Mouse (Mus musculus) forebrain, embryonic 15.5 days (tissue): ENCODE measurements around the gene Olfr625-ps1. TPM values are rescaled to one million over a fixed set of nuclear protein-coding genes. Genes with fewer than 3 reads are reported as not detected.
"Not testable (repeated sequence)": the region's sequence is repeated elsewhere in the genome, so short reads cannot be mapped to it uniquely, and the experiment has no call there.

Source experiments
- ATAC-seq: fragments of 200-750 bp; cut with Nextera tagmentation; replicated peaks from 2 replicates; pipeline ENCODE4 v1.8.0; 2017; ENCODE audit warnings: mild to moderate bottlenecking, moderate TSS enrichment, moderate library complexity
- H3K27ac ChIP-seq: fragments of 300-500 bp; sonication (generic); replicated peaks from 2 replicates; pipeline ENCODE4 v1.5.1; 2015; ENCODE audit warnings: mild to moderate bottlenecking, inconsistent platforms
- H3K27me3 ChIP-seq: fragments of 300-500 bp; sonication (generic); 2 replicates; pipeline ENCODE4 v1.6.1; 2015; ENCODE audit warnings: inconsistent platforms
- H3K36me3 ChIP-seq: fragments of 300-500 bp; sonication (generic); 2 replicates; pipeline ENCODE4 v1.6.1; 2015; ENCODE audit warnings: mild to moderate bottlenecking, inconsistent platforms
- H3K4me1 ChIP-seq: fragments of 300-500 bp; sonication (generic); 2 replicates; pipeline ENCODE4 v1.6.1; 2015; ENCODE audit warnings: inconsistent platforms
- H3K4me2 ChIP-seq: fragments of 300-500 bp; sonication (generic); replicated peaks from 2 replicates; pipeline ENCODE4 v1.6.1; 2015; ENCODE audit warnings: mild to moderate bottlenecking, inconsistent platforms
- H3K4me3 ChIP-seq: fragments of 300-500 bp; sonication (generic); 2 replicates; pipeline ENCODE4 v1.5.1; 2015; ENCODE audit warnings: mild to moderate bottlenecking, inconsistent platforms
- H3K9ac ChIP-seq: fragments of 300-500 bp; sonication (generic); replicated peaks from 2 replicates; pipeline ENCODE4 v1.6.1; 2015; ENCODE audit warnings: mild to moderate bottlenecking, inconsistent platforms
- H3K9me3 ChIP-seq: fragments of 300-500 bp; sonication (generic); 2 replicates; pipeline ENCODE4 v1.6.1; 2016; ENCODE audit warnings: inconsistent platforms
- WGBS: fragments of 180-500 bp; shearing (Covaris S2); methylation state at CpG from one replicate; pipeline ENCODE4 v1.1.7; 2015; ENCODE audit warnings: mixed read lengths; 5-methylcytosine and 5-hydroxymethylcytosine counted together
- polyA plus RNA-seq: library from polyadenylated mRNA; unstranded; fragments of >200 nt; fragmentation: Nextera tagmentation; extraction: Ambion mirVana; gene quantifications from 2 replicates; pipeline ENCODE4 v1.2.1, GENCODE M21; 2015

The Olfr625-ps1 gene
- polyA plus RNA-seq = not detected in 2 replicates

DNA sequence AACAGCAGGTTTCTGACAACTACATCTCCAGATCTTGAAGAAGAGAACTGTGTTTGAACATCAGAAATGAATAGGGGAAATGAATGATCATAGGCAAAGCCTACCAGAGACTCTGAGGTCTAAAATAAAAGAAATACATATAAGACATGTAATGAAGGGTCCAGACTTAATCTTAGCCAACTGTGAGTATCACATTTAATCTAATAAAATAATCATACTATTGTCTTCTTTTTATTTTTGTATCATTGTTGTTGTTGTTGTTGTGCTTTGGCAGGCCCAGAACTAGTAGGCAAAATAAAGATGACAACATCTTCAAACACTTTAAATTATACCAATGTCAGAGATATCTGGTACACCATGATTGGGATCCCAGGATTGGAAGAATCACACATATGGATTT, at the start of gene Olfr625-ps1:
Olfr625-ps1 (plus strand) TSS at position 301 of the 400 bp plus-strand sequence.
- Histone ChIP-seq H3K27me3 (no peaks in the 10 kb centered on the region), H3K4me3 (no peak within 1 kb of the TSS), H3K4me1 (no peaks in the 10 kb centered on the region), H3K9me3 (no peaks in the 10 kb centered on the region), H3K27ac (no peak within 1 kb of the TSS), H3K9ac (no peak within 1 kb of the TSS), H3K4me2 (no peak within 1 kb of the TSS), H3K36me3 (no peaks in the 10 kb centered on the region)
- no peak for ATAC-seq

DNA sequence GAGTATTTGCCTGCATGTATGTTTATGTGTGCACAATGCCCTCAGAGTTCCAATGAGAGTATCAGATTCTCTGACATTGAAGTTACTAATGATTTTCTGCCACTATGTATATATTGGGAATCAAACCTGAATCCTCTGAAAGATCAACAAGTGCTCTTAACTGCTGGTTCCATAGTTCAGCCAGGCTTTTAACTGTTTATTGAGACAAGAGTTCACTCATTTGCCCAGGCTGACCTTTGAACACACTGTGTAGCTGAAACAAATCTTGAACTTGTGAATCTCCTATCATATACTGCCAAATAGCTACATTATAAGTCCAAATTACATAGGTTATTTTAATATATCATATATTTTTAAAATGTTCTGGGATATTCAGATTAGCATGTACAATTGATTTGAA, 45.7 kb upstream of the Olfr625-ps1 start:
- H3K4me2 ChIP-seq = no peak overlapping the region
- no peaks in the 10 kb centered on the region for H3K27me3 ChIP-seq
- no peak overlapping the region for H3K9ac ChIP-seq
- no peak for ATAC-seq
- H3K27ac ChIP-seq = no peak overlapping the region
- no peaks in the 10 kb centered on the region for H3K36me3 ChIP-seq
- no peaks in the 10 kb centered on the region for H3K4me1 ChIP-seq
- no peaks in the 10 kb centered on the region for H3K9me3 ChIP-seq
- H3K4me3 ChIP-seq = no peak overlapping the region

DNA sequence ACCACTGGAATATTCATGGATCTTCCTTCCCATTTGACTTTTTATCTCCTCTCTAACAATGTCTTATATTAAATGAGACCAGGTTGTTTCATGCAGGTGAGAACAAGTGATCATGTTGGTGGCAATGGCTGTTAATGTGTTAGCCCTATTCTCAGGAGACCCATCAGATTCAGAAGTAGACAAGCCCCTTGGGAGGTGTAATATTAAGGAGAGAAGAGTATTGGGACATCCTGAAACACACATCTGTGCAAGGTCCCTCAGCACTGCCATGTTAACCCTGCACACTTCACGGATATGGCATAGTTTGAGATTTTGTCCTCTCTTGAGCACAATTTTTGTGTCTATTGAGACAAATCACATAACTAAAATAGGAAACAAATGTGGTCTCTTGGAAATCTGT, 39.9 kb upstream of the Olfr625-ps1 start, which contains the start of gene Olfr622:
Olfr622 (minus strand) TSS at position 101 of the 400 bp plus-strand sequence.
- Histone ChIP-seq H3K27ac (no peak within 1 kb of the TSS), H3K4me3 (no peak within 1 kb of the TSS), H3K4me2 (no peak within 1 kb of the TSS), H3K27me3 (no peaks in the 10 kb centered on the region), H3K4me1 (no peaks in the 10 kb centered on the region), H3K36me3 (no peaks in the 10 kb centered on the region), H3K9ac (no peak within 1 kb of the TSS), H3K9me3 (no peaks in the 10 kb centered on the region)
- ATAC-seq = no peak
- whole genome bisulfite sequencing = 69% methylated on average over 1 of the region's 1 CpGs

DNA sequence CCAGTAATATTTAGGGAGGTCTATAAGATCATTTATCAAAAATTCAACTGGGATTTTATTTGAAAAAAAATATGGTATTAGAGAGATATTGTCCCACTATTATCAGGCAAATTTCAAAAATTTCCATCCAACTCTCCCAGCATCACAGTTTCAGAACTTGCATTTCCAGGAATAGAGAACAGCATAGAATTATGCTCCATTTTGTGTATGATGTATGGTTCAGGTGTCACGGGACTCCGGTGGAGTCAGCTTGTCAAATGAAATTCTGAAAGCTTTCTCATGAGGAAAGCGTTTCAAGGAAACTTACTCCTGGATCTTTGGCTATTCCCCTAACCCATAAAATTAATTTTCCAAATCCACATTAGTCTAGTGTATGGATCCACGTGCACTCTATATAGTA, 38.5 kb upstream of the Olfr625-ps1 start:
- Histone ChIP-seq H3K36me3 (no peaks in the 10 kb centered on the region), H3K27me3 (no peaks in the 10 kb centered on the region), H3K9me3 (no peaks in the 10 kb centered on the region), H3K4me3 (no peak overlapping the region), H3K9ac (no peak overlapping the region), H3K4me1 (no peaks in the 10 kb centered on the region), H3K27ac (no peak overlapping the region), H3K4me2 (no peak overlapping the region)
- no peak for ATAC-seq
- 85% methylated on average over 4 of the region's 4 CpGs for WGBS

DNA sequence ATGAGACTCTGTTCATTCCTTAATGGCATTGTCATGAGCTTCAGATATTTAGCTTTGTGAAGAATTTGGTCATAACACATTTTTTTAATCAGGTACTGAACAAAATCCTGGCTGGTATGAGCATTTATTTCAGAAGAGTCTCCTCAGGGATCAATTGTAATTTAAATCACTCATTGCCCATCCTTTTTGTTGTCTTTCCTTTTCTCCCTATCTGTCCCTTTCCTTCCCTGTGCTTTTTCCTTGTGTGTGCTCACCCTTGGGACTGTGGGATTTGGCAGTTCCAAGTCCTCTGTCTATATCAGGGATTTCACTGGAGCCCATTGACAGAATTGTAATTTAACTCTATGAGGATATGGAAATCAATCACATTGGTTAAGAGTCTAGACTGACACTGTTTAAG, 18.9 kb upstream of the Olfr625-ps1 start, which contains the start of gene Olfr623:
Olfr623 (minus strand) TSS at position 101 of the 400 bp plus-strand sequence.
- Histone ChIP-seq H3K4me3 (no peak within 1 kb of the TSS), H3K36me3 (no peaks in the 10 kb centered on the region), H3K27me3 (no peaks in the 10 kb centered on the region), H3K9ac (no peak within 1 kb of the TSS), H3K4me2 (no peak within 1 kb of the TSS), H3K9me3 (no peaks in the 10 kb centered on the region), H3K27ac (no peak within 1 kb of the TSS), H3K4me1 (no peaks in the 10 kb centered on the region)
- no peak for ATAC-seq

DNA sequence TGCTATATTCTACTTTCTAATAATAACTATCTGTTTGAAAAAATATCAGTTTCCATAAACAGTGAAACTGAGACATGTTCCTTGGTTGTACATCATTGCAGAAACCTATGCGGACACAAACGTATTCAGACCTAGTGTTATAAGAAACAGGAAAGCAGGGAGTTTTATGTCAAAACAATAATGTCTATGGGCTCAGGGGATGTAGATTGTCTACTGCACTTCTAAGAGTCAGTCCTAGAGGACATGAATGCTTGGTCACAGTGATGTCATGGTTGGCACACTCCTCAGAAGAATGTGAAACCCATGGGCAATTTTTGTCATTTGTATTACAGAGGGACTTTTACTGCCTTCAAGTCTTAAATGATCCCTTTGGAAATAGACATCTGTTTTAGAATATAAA, 11.4 kb upstream of the Olfr625-ps1 start, which contains the start of gene Olfr624:
Olfr624 (minus strand) TSS at position 101 of the 400 bp plus-strand sequence.
- Histone ChIP-seq H3K36me3 (no peaks in the 10 kb centered on the region), H3K9ac (no peak within 1 kb of the TSS), H3K4me2 (no peak within 1 kb of the TSS), H3K4me1 (no peaks in the 10 kb centered on the region), H3K9me3 (no peaks in the 10 kb centered on the region), H3K4me3 (no peak within 1 kb of the TSS), H3K27me3 (no peaks in the 10 kb centered on the region), H3K27ac (no peak within 1 kb of the TSS)
- no peak for ATAC-seq
- 94% methylated on average over 2 of the region's 2 CpGs for WGBS

DNA sequence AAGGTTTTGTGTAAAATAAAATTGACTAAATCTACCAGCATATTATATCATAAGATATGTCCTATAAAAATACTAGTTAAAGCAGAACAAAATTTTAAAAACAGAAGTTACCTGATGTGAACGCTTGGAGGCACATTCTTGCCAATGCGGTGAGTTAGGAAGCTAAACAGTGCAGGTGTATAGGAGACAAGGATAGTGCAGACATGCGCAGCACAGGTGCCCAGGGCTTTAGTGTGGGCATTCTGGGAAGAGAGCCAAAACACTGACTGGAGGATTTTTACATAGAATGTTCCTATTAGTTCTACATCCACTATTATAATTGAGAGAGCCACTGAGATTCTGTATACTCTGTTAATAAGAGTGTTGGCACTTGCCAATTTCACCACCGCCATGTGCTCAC, 16.9 kb downstream of the Olfr625-ps1 start:
- no peak overlapping the region for H3K27ac ChIP-seq
- 79% methylated on average over 4 of the region's 4 CpGs for WGBS
- no peaks in the 10 kb centered on the region for H3K9me3 ChIP-seq
- H3K36me3 ChIP-seq = no peaks in the 10 kb centered on the region
- H3K4me2 ChIP-seq = no peak overlapping the region
- no peak overlapping the region for H3K9ac ChIP-seq
- H3K27me3 ChIP-seq = no peaks in the 10 kb centered on the region
- no peak overlapping the region for H3K4me3 ChIP-seq
- H3K4me1 ChIP-seq = no peaks in the 10 kb centered on the region
- no peak for ATAC-seq

DNA sequence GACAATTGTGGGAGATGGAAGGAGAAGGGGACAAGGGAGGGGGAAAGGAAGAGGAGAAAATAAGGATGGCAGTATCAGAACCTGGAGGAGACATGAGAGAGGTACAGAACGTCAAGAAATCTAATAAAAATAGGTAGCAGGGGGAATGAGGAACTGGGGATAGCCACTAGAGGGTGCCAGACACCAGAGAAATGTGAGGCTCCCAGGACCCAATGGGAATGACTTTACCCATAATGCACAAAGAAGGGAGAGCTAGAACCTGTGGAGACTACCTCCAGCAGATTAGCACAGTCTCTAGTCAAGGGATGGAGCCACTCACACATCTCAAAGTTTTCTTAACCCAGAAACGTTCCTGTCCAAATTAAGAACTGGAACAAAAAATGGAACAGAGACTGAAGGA, 29.5 kb downstream of the Olfr625-ps1 start:
- Histone ChIP-seq H3K4me1 (no peaks in the 10 kb centered on the region), H3K9me3 (no peaks in the 10 kb centered on the region), H3K4me3 (no peak overlapping the region), H3K27ac (no peak overlapping the region), H3K27me3 (no peaks in the 10 kb centered on the region), H3K4me2 (no peak overlapping the region), H3K9ac (no peak overlapping the region), H3K36me3 (no peaks in the 10 kb centered on the region)
- WGBS = 41% methylated on average over 2 of the region's 2 CpGs
- no peak for ATAC-seq

DNA sequence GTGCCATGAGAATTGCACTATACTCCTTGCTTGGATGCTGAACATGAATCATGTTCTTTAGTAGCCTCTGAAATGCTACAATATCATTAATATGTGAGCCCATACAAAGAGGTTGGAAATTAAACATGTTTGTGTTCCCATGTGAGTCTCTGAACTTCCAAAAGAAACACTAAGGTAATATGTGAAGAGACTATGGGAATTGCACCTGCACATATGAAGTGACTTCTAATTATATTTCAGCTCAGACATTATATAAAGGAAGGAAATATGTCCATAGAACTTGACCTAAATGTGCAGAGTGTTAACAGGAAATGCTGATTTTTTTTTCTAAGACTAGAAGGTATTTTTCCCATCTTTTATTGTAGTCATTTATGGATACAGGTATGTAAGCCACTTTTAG, 31.9 kb downstream of the Olfr625-ps1 start, which contains the start of gene Olfr243:
Olfr243 (plus strand) TSS at position 301 of the 400 bp plus-strand sequence.
- Histone ChIP-seq H3K36me3 (no peaks in the 10 kb centered on the region), H3K27ac (no peak within 1 kb of the TSS), H3K9ac (no peak within 1 kb of the TSS), H3K4me1 (no peaks in the 10 kb centered on the region), H3K4me2 (no peak within 1 kb of the TSS), H3K4me3 (no peak within 1 kb of the TSS), H3K27me3 (no peaks in the 10 kb centered on the region), H3K9me3 (no peaks in the 10 kb centered on the region)
- ATAC-seq = no peak

DNA sequence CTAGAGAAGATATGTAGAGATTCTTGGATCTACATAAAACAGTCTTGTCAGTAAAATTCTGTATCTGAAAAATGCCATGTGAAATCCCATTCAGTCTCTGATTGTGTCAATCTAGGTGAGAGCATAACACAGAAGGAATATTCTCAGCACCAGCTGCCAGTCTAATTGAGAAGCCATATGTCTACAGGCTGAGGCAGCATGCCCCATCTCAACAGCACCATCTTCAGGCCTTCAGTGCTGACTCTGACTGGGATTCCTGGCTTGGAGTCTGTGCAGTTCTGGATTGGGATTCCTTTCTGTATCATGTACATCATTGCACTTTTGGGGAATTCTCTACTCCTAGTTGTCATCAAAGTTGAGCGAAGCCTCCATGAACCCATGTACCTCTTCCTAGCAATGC, 33.9 kb downstream of the Olfr625-ps1 start:
- ATAC-seq, H3K9me3 ChIP-seq, H3K36me3 ChIP-seq, H3K9ac ChIP-seq, H3K4me1 ChIP-seq, H3K4me2 ChIP-seq, H3K27ac ChIP-seq, H3K27me3 ChIP-seq, H3K4me3 ChIP-seq: not testable (repeated sequence)
- WGBS = 93% methylated on average over 1 of the region's 1 CpGs

DNA sequence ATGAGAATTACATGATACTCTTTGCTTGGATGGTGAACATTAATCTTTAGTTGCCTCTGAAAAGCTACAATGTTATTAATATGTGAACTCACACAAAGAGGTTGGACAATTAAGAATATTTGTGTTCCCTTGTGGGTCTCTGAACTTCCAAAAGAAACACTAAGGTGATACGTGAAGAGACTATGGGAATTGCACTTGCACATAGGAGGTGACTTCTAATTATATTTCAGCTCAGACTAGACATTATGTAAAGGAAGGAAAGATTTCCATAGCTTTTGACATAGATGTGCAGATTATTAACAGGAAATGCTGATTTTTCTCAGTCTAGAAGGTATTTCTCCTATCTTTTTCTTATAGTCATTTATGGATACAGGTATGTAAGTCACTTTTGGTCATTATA, 47.6 kb downstream of the Olfr625-ps1 start, which contains the start of gene Olfr628:
Olfr628 (plus strand) TSS at position 301 of the 400 bp plus-strand sequence.
- WGBS = 84% methylated on average over 1 of the region's 1 CpGs
- no peak within 1 kb of the TSS for H3K4me2 ChIP-seq
- no peak for ATAC-seq
- H3K4me1 ChIP-seq = no peaks in the 10 kb centered on the region
- H3K27me3 ChIP-seq = no peaks in the 10 kb centered on the region
- no peak within 1 kb of the TSS for H3K9ac ChIP-seq
- H3K9me3 ChIP-seq = no peaks in the 10 kb centered on the region
- H3K4me3 ChIP-seq = no peak within 1 kb of the TSS
- no peak within 1 kb of the TSS for H3K27ac ChIP-seq
- H3K36me3 ChIP-seq = no peaks in the 10 kb centered on the region
